Mouse (Mus musculus) liver, embryonic 16.5 days (tissue): ENCODE results near the gene Fgfbp3. TPM values are rescaled to one million over a fixed set of nuclear protein-coding genes. Genes with fewer than 3 reads are reported as not detected.
A peak's percentile ranks its signal among the peaks of the same experiment; 100 is the strongest.

Experiments used
- ATAC-seq: fragments of 200-750 bp; cut with Nextera tagmentation; 2 replicates; pipeline ENCODE4 v1.8.0; 2017; ENCODE audit warnings: low read depth, mild to moderate bottlenecking, moderate number of reproducible peaks, moderate library complexity
- H3K27ac ChIP-seq: fragments of 300-500 bp; sonication (generic); 2 replicates; pipeline ENCODE4 v1.5.1; 2014; ENCODE audit warnings: mild to moderate bottlenecking, low read length
- H3K27me3 ChIP-seq: fragments of 300-500 bp; sonication (generic); 2 replicates; pipeline ENCODE4 v1.6.1; 2014; ENCODE audit warnings: low read depth, low read length, mixed read lengths; ENCODE audit not compliant: control insufficient read depth, insufficient read depth
- H3K36me3 ChIP-seq: fragments of 300-500 bp; sonication (generic); 2 replicates; pipeline ENCODE4 v1.6.1; 2014; ENCODE audit warnings: mild to moderate bottlenecking; ENCODE audit not compliant: control insufficient read depth, insufficient read depth
- H3K4me1 ChIP-seq: fragments of 300-500 bp; sonication (generic); 2 replicates; pipeline ENCODE4 v1.6.1; 2014; ENCODE audit warnings: low read depth, low read length, mixed read lengths; ENCODE audit not compliant: control insufficient read depth
- H3K4me2 ChIP-seq: fragments of 300-500 bp; sonication (generic); 2 replicates; pipeline ENCODE4 v1.6.1; 2014; ENCODE audit warnings: low read depth, low read length, mixed read lengths
- H3K4me3 ChIP-seq: fragments of 300-500 bp; sonication (generic); 2 replicates; pipeline ENCODE4 v1.5.1; 2014; ENCODE audit warnings: low read depth, mild to moderate bottlenecking, low read length
- H3K9ac ChIP-seq: fragments of 300-500 bp; sonication (generic); 2 replicates; pipeline ENCODE4 v1.6.1; 2014; ENCODE audit warnings: low read depth, low read length
- H3K9me3 ChIP-seq: fragments of 300-500 bp; sonication (generic); replicated peaks from 2 replicates; pipeline ENCODE4 v1.6.1; 2016; ENCODE audit warnings: low read length; ENCODE audit not compliant: control insufficient read depth
- WGBS: fragments of 180-500 bp; shearing (Covaris S2); extraction: QIAGEN DNeasy Blood & Tissue Kit; methylation state at CpG from one replicate; pipeline ENCODE4 v1.1.7; 2014; ENCODE audit not compliant: insufficient replicate concordance; 5-methylcytosine and 5-hydroxymethylcytosine counted together
- polyA plus RNA-seq: library from polyadenylated mRNA; unstranded; fragments of >200 nt; fragmentation: Nextera tagmentation; extraction: Ambion mirVana; gene quantifications from 2 replicates; pipeline ENCODE4 v1.2.1, GENCODE M21; 2015

The Fgfbp3 gene
- polyA plus RNA-seq, 1 experiment from 2014 or later: 0.65 TPM

DNA sequence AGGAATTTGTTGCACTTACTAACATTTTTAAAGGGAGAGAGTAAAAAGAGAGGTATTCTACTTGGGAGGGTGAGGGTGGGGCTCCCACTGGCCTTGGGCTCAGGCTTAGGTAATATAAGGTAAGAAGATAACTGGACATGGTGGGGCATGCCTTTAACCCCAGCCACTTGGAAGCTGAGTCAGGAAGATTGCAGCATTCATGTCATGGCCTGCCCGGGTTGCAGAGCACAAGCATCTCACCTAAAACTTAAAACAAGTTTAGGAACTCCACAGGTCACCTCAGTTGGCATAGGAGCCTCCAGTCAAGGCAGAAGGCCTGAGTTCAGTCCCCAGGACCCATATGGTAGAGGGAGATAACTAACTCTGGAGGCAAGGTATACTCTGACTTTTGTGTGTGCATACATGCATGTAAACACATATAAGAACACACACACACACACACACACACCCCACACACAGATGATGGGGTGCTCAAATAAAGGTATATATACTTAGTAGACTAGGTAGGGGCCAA is 2.5 kb downstream of the Fgfbp3 start:
- Histone ChIP-seq H3K4me2 (no peak overlapping the region), H3K36me3 (no peaks in the 10 kb centered on the region), H3K4me1 (peaks cover 13% of the 10 kb centered on the region), H3K9me3 (no peaks in the 10 kb centered on the region), H3K9ac (no peak overlapping the region), H3K4me3 (no peak overlapping the region), H3K27ac (no peak overlapping the region), H3K27me3 (peaks cover 13% of the 10 kb centered on the region)
- 53% methylated on average over 1 of the region's 1 CpGs for WGBS
- no peak for ATAC-seq

DNA sequence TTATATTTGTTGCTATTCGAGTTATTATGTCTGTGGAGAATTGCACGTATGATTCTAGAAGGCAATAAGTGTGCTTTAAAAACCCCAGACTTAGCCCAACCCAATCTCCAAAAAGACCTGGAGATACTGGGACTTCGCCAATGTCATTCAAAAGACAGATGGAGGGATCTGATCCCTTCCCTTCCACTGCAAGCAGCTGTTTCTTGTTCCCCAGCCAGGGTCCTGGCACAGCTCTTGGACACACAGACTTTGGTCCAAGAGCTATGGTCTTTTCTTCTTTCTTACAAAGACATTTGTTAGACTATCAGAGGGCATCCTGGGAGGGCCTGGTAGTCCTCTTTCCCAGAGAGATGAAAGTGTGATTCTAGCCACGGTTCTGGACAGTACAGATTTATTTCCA is 3.2 kb downstream of the Fgfbp3 start:
- Histone ChIP-seq H3K4me2 (no peak overlapping the region), H3K27me3 (peaks cover 13% of the 10 kb centered on the region), H3K9ac (no peak overlapping the region), H3K4me1 (peaks cover 13% of the 10 kb centered on the region), H3K27ac (no peak overlapping the region), H3K36me3 (no peaks in the 10 kb centered on the region), H3K9me3 (no peaks in the 10 kb centered on the region), H3K4me3 (no peak overlapping the region)
- no peak for ATAC-seq
- 69% methylated on average over 4 of the region's 4 CpGs for WGBS

DNA sequence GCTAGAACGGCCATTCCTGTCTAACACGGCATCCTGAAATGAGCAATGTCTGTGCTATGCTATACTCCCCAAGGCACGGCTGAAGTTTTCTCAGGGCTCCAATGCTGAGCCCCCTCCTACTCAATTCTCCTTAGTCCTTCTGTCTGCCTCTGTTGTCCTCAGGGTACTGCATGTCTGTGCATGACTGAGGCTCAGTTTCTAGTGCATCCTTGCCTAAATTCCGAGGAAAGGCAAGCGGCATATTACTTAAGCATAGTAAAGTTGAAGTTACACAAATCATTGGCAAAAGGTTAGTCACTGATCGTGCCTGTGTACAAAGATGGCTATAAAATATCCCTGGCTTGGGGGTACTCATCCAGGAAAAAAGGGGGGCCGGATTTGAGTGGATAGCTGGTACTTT is 6.4 kb downstream of the Fgfbp3 start:
- Histone ChIP-seq H3K9ac (no peak overlapping the region), H3K36me3 (no peaks in the 10 kb centered on the region), H3K27me3 (peaks cover 7% of the 10 kb centered on the region; the same call in 1 of the 2 replicates), H3K27ac (no peak overlapping the region), H3K4me3 (no peak overlapping the region), H3K9me3 (no peaks in the 10 kb centered on the region), H3K4me1 (peaks cover 4% of the 10 kb centered on the region; the same call in 1 of the 2 replicates), H3K4me2 (no peak overlapping the region)
- no peak for ATAC-seq
- WGBS: 66% methylated on average over 7 of the region's 7 CpGs

DNA sequence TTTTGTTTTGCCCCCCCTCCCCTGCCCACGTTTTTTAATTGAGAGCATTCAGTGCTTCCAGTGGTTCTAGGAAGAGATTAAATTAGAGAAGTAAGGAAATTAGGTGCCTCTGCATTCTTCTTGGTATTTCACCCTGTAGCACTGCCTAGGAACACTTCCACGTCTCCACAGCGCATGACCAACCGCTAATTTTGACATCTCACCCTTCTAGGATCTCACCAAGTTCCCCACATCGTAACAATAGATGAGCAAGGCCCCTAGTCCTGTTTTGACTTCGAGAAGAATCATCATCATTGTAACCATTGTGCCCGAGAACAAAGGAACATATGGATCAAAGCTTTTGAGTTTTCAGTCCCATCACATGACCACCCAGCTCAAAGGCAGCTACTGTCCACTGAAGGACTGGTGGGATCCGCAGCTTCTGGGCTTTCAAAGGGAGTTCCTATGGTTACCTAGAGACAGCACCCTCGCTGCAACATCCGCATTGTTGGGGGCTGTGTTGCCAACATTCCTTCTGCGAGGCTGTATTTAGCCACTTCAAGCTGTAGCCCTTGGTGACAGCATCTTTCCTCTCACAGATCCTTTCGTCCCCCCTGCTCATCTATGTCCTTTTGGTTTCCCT is 8.9 kb downstream of the Fgfbp3 start:
- Histone ChIP-seq H3K4me1 (no peaks in the 10 kb centered on the region), H3K9me3 (no peaks in the 10 kb centered on the region), H3K4me2 (no peak overlapping the region), H3K27ac (no peak overlapping the region), H3K4me3 (no peak overlapping the region), H3K27me3 (peaks cover 7% of the 10 kb centered on the region; the same call in 1 of the 2 replicates), H3K9ac (no peak overlapping the region), H3K36me3 (no peaks in the 10 kb centered on the region)
- no peak for ATAC-seq
- WGBS: 39% methylated on average over 12 of the region's 12 CpGs

DNA sequence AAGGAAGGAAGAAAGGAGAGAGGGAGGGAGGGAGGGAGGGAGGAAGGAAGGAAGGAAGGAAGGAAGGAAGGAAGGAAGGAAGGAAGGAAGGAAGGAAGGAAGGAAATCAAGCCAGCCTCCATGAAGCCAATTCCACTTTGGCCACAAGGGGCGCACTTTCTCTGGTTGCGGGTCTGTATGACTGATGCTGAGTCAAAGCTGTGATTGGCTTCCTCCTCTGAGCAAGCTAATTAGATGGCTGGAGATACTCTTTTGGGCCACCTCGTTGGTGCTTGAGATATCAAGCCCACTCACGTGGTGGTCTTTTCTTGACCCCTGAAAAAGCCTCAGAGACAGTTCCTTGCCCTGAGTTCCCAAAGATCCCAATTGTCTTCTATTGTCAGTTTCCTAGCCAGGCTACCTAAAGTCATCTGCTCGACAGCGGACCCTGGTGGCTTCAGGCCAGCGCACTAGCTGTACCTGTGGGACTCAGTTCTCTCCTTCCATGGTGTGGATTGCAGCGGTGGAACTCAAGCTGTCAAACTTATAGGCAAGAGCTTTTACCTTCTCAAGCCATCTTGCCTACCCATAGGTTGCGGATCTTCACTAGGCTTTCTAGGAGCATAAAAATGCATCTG is 9.6 kb downstream of the Fgfbp3 start:
- 17% methylated on average over 9 of the region's 9 CpGs for whole genome bisulfite sequencing
- no peaks in the 10 kb centered on the region for H3K36me3 ChIP-seq
- H3K27ac ChIP-seq: no peak overlapping the region
- H3K4me2 ChIP-seq: no peak overlapping the region
- ATAC-seq: 0 out of 2 replicates have a peak, but pooled peaks have one; percentile 35
- no peak overlapping the region for H3K9ac ChIP-seq
- H3K4me3 ChIP-seq: no peak overlapping the region
- peaks cover 7% of the 10 kb centered on the region for H3K27me3 ChIP-seq
- no peaks in the 10 kb centered on the region for H3K9me3 ChIP-seq
- no peaks in the 10 kb centered on the region for H3K4me1 ChIP-seq

DNA sequence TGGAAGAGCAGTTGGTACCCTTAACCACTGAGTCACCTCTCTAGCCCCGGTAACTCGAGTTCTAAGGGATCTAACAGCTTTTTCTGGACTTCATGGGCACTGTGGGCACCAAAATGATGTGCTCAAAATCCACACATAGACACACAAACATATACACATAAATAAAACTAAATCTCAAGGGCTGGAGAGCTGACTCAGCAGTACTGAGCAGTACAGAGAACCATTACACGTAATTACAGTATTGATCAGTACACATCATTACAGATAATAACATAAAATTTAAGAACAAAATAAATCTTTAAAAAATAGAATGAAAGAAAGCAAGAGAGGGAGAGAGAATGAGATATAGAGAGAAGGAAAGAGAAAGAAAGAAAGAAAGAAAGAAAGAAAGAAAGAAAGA is 10.3 kb downstream of the Fgfbp3 start:
- Histone ChIP-seq H3K4me1 (no peaks in the 10 kb centered on the region), H3K9me3 (no peaks in the 10 kb centered on the region), H3K4me2 (no peak overlapping the region), H3K27ac (no peak overlapping the region), H3K9ac (no peak overlapping the region), H3K27me3 (peaks cover 12% of the 10 kb centered on the region), H3K36me3 (no peaks in the 10 kb centered on the region), H3K4me3 (no peak overlapping the region)
- WGBS: 64% methylated on average over 3 of the region's 3 CpGs
- ATAC-seq: no peak

DNA sequence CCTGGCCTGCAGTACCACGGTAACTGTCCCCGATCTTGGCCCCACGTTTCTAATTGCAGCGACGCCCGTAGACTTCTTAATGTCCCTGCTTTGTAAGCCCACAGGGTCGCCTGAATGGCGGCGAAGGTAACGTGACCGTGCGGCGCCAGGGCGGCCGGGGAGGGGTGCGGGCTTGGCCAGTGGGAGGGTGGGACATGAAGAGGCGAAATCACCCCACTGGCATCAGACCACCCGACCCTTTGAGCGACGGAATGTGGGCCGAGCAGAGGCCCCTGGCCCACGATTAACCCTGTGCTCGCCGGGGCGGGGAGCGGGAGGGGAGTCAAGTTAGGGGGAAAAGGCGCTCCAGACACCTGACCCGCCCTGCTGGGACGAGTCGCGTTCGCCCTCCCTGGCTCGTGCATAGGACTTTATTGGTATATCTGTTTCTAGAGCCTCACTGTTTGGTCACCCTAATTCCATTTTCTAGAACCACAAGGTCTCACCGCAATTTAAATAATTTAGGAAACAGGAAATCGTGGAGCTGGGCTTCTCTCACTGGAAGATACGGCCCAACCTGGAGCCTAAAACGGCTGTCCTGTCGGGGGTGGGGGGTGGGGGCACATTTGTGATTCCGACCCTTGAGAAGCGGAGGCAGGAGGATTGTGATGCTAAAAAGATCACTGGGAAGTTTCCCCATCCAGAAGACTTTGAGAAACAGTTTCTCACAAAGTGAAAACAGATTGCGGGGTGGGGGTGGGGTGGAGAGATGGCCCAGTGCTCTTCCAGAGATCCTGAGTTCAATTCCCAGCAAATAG is 15.0 kb downstream of the Fgfbp3 start:
- Histone ChIP-seq H3K27me3 (peaks cover 14% of the 10 kb centered on the region), H3K27ac (no peak overlapping the region), H3K9ac (peak overlapping the region; percentile 57), H3K4me2 (peak overlapping the region; percentile 85), H3K9me3 (no peaks in the 10 kb centered on the region), H3K36me3 (no peaks in the 10 kb centered on the region), H3K4me1 (no peaks in the 10 kb centered on the region; the same call in 1 of the 2 replicates), H3K4me3 (peak overlapping the region; percentile 65)
- peak; percentile 39; the same call in 1 of the 2 replicates for ATAC-seq
- 4% methylated on average over 41 of the region's 41 CpGs for WGBS

DNA sequence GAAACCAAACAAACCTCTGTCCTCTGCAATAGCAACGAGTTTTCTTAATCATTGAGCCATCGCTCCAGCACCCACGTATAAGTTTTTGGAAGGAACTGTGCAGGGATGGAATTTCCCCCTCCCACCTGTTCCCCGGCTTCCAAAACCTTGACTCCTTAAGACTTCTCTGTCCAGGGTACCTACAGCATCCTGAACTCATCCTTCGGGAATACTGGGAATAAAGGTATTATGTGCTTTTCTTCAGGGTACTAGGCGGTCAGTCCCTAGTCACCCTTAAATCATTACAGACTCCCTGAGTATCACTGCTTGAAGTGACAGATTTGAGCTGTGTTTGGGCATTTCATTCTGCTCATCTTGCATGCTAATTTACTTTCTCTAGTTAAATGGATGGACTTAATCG is 16.0 kb downstream of the Fgfbp3 start:
- WGBS: 48% methylated on average over 7 of the region's 7 CpGs
- H3K27me3 ChIP-seq: peaks cover 14% of the 10 kb centered on the region

More for the DNA sequence above, 16.0 kb downstream of the Fgfbp3 start:
- Histone ChIP-seq H3K9me3 (no peaks in the 10 kb centered on the region), H3K4me2 (no peak overlapping the region), H3K4me1 (no peaks in the 10 kb centered on the region; the same call in 1 of the 2 replicates), H3K9ac (no peak overlapping the region), H3K27ac (no peak overlapping the region), H3K4me3 (no peak overlapping the region), H3K36me3 (no peaks in the 10 kb centered on the region)
- no peak for ATAC-seq
